Mouse (Mus musculus): ENCODE results near the gene Dusp23. TPM values are rescaled to one million over a fixed set of nuclear protein-coding genes. Genes with fewer than 3 reads are reported as not detected.

Gene Dusp23
- total RNA-seq, 2 experiments from 2014 or later: 5.4 to 5.6 TPM

GRCm38 (mm10) chr1:172584271-172584670, 48.5 kb downstream of the Dusp23 start:
- intact Hi-C loops (cut with DNase I): no loop called here
- no peak for DNase-seq (ENCODE audit: low spot score in 2 of 2)

GRCm38 (mm10) chr1:172582436-172582835, 50.3 kb downstream of the Dusp23 start:
- intact Hi-C loops (cut with DNase I): no loop called here
- DNase-seq (ENCODE audit: low spot score in 2 of 2): no peak

Other genes with a start within 250 kb of the Dusp23 start
- under 1 TPM; 0.53 to 0.93 TPM for gene Slamf9, start 157.6 kb downstream of the Dusp23 start, total RNA-seq (2021)
- gene Igsf9, start 151.2 kb downstream of the Dusp23 start, total RNA-seq (2021): 10 to 100 TPM; 10.9 to 15.2 TPM
- gene Tagln2, start 132.9 kb downstream of the Dusp23 start, total RNA-seq (2021): 10 to 100 TPM; 12.3 to 15.1 TPM
- gene Cfap45, start 112.2 kb downstream of the Dusp23 start, total RNA-seq (2021): 1 to 10 TPM; 3.6 to 3.7 TPM
- gene Vsig8, start 77.0 kb downstream of the Dusp23 start, total RNA-seq (2021): under 1 TPM in 1 of 2 experiments, not detected in 1; 0.95 TPM
- not detected for gene Slamf8, start 42.4 kb downstream of the Dusp23 start, total RNA-seq (2021)
- not detected for gene Fcrl6, start 30.4 kb downstream of the Dusp23 start, total RNA-seq (2021)
- gene Crp, start 65.1 kb upstream of the Dusp23 start, total RNA-seq (2021): not detected

Data from left cerebral cortex, postnatal 14 days (tissue).